Mouse (Mus musculus): Measurements from ENCODE around the gene Otulinl.

DNA sequence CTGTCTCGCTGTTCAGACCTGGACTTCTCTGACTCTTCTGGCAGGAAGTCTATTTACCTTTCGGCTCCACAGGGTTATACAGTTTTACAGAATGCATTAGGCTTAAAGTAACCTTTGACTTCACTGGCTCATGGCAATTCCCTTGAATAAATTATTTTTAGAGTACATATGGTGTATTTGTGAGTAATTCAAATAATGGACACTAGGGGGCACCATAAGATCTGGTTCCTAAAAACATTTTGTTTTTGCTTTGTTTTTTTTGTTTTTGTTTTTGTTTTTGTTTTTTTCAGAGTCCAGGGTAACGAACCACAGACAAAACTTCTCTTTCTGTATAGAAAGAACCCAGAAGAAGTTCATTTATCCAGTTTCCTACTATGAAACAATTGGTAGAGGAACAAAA is 33.7 kb downstream of the Otulinl start:
- no peak for TF ChIP-seq POLR2A (IDR thresholded peaks at IDR 0.05; ENCODE audit: control insufficient read depth, low read depth, low read length)
- TF ChIP-seq CTCF (IDR thresholded peaks at IDR 0.05; ENCODE audit: control insufficient read depth, insufficient read depth, insufficient replicate concordance, low read depth, low read length): peak; percentile 13; the same call in 1 of the 2 replicates
